Mouse (Mus musculus): ENCODE data around the gene Chpf2. TPM values are rescaled to one million over a fixed set of nuclear protein-coding genes. Genes with fewer than 3 reads are reported as not detected.

Gene Chpf2
- polyA plus RNA-seq, 2 experiments from 2014 or later, result 9.3 to 15.6 TPM

- ATAC-seq, result no peak
Measured at GRCm38 (mm10) chr5:24591796-24592470, 5.4 kb downstream of the Chpf2 start.

GRCm38 (mm10) chr5:24592471-24593160 is 6.1 kb downstream of the Chpf2 start:
- no peak for ATAC-seq

GRCm38 (mm10) chr5:24593230-24593629 is 6.7 kb downstream of the Chpf2 start:
- no peak for ATAC-seq

- no peak for ATAC-seq
Measured at GRCm38 (mm10) chr5:24593928-24594327, 7.4 kb downstream of the Chpf2 start.

- no peak for ATAC-seq
Measured at GRCm38 (mm10) chr5:24594346-24594745, 7.8 kb downstream of the Chpf2 start.

DNA sequence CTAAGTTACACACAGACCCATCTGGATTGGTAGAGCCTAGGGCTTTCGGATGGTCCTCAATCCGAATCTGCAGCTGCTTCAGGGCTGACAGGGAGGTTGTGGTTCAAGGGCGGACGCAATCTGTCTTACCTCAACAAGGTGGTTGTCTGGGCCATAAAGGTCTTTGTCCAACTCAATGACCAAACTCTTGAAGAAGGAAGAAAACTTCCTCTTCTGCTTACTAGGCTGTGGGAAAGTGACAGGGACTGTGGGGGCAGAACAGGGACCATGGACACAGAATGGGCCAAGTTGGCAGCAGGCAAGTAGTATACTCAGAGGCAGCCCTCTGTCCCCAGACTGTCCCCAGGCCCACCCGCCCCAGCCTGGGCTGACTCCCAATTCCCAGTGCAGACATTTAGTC is 8.7 kb downstream of the Chpf2 start:
- ATAC-seq, result no peak

GRCm38 (mm10) chr5:24595786-24596380 is 9.3 kb downstream of the Chpf2 start:
- no peak for ATAC-seq

DNA sequence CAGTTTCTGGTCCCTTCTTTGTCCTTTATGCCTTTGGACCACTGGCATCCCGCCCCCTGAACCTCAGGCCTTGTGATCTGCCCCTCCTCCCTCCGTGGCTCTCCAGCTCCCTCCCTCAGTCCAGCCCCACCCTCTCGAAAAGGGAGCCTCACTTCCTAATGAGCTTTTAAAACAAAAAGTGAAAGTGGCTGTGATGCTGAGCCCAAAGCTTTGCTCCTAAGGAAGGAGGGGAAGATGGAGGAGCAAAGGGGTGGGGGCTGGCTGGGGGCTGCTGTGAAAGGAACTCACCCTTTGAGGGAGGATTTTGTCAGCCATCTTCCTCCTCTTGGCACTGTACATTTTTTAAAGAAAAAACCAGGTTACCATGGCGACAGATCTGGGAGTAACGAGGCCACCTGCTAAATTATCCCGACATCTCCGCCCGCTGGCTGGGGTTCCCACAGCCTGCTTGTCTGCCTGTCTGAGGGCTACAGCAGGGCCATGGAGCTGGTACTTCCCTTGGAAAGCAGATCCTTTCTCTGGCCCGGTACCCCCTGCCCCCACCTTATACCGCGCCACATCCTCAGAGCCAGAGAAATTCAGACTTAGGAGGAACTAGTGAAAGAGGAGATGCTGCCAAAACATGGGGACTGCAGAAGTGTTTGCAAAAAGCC is 10.1 kb downstream of the Chpf2 start:
- ATAC-seq, result peak; percentile 64

DNA sequence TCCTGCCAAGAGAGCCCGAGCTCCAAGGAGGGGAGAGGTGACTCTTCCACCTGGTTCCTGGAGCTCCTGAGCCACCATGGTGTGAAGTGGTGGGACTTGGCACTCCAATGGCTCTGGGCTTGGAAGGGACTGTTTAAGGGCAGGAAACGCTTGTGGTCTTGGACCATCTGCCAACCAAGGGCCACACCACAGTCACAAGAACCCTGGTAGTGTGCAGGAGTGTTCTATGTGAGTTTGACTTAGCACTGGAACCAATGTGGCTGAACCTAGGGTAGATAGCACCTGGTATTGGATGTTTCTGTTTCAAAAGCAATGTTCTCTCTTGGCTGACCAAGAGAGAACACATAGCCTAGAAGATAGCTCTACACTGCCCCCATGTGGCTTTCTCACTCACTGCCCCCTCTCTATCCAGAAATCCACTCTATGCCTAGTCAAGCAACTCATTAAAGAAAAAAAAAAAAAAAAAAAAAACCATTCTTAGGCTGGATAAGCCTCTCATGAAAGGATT is 10.7 kb downstream of the Chpf2 start:
- ATAC-seq, result peak; percentile 78

GRCm38 (mm10) chr5:24597901-24598569 is 11.5 kb downstream of the Chpf2 start:
- no peak for ATAC-seq

- ATAC-seq, result no peak
Measured at GRCm38 (mm10) chr5:24598570-24599006, 12.0 kb downstream of the Chpf2 start.

GRCm38 (mm10) chr5:24599137-24599536 is 12.6 kb downstream of the Chpf2 start:
- no peak for ATAC-seq

GRCm38 (mm10) chr5:24600236-24600635 is 13.7 kb downstream of the Chpf2 start:
- no peak for ATAC-seq

DNA sequence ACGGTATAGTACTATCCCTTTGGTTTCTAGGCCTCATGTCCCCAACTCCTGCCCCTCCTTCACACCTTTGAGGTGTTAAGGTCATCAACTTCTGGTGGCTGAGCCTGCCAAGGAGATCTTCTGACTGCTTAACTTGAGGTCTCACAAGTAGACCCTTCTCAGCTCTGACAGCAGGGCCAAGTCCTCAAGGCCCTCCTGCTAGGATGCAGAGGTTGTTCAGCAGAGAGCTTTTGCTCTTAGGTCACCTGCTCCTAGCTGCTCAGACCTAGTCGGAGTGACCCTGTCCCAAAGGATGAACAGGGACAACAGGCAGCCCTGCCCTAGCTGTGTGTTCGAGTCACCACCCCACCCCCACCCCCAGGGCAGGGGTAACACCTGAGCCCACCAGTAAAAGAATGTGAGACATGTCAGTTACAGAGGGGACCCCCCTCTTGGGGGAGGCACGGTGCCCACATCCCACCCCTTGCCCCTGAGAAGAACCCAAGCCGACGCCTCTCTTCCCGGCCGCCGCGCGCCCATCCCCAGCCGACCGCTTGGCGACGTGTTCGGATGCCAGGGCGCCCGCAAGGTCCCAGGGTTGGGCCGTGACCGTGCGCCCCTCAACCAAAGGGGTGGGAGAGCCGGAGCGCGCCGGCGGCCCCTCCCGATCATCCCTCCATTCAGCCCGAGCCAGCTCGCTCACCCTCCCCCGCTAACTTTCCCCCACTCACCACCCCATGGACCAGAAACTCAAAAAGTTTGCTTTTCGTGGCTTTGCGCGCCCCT is 14.7 kb downstream of the Chpf2 start:
- ATAC-seq, result no peak

DNA sequence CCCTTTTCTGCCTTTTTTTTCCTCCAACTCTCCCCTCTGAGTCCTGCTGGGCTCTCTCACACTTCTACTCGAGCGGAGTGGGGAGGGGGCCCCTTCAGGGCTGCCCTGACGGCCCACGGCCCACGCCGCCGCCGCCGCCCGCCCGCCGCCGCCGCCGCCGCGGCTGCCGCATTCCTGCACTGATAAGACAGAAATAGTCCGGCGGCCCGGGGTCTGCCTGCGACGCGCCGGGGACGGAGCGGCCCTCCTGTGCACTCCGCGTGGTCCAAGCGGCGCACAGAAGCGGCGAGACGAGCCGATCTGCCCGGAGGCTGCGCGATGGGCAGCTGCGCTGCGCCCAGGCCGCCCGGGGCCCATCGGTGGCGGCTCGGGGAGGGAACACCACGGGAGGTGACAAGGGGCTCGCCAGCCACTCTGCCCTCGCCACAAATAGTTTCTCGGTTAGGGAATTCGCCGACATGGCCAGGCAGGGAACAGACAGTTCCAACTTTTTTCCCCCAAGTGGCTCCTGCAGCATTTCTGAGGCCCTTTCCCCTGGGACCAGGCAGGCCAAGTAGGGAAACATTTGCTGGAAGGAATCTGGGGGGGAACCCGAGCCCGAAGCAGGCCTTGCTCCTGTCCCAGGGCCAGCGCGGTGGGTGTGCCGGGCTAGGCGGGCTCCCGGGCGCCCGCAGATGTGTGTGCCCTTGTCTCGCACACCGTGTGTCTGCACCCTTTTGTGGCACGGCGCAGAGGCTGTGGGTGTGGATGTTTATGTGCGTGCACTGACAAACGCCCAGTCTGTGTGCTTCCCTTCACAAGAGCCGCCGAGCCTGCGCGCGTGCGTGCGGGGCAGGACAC is 15.6 kb downstream of the Chpf2 start:
- ATAC-seq, result peak; percentile 67

- ATAC-seq, result no peak
Measured at GRCm38 (mm10) chr5:24602751-24603343, 16.3 kb downstream of the Chpf2 start.

DNA sequence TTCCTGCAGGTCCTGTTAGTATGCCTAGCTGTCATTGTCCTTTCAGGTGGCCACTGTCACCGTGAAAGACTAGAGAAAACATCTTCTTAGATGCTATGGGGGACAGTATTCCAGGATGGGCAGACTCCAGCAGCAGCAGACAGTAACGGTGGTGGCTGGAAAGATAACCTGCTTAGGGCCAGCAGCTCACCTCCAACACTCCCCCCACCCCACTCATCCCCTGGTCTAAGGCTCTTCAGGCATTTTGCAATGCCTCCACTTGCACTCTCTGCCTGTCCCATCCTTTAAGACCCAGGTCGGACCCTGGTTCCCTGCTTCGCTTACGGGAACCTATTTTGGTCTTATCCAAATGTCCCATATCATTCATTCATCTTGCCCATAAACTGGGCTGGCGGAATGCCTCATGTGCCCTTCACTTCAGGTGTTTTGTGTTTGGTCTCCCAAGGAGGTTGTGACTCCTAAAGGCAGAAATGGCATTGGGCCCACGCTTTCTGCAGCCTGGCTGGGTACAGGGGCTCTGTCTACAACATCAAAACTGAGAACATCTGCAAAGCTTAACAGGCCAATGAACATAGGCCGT is 17.0 kb downstream of the Chpf2 start:
- ATAC-seq, result no peak

DNA sequence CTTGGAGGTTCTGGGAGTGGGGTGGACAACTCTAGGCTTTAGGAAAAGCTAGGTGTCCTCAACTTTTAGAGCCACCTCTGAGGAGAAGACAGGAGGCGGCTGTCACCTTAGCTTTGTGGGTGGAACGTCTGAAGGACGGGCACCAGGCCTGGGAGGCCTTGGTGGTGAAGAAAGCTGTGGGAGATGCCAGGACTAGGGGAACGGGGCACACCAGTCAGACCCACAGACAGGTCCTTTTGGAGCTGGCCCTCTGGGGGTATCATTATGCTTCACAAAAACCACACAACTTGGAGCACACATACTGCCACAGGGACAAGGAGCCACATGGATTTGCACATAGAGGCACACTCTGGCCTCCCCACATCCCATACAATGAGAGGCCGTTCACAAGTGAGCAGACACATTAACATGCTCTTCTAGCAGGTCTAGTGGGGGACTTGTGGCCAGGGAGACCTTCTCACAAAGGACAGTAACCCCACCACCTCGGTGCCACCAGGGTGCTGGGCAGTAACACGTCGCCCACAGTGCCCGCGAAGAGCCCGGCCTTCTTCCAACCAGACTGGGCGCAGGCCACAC is 17.6 kb downstream of the Chpf2 start:
- ATAC-seq, result no peak

DNA sequence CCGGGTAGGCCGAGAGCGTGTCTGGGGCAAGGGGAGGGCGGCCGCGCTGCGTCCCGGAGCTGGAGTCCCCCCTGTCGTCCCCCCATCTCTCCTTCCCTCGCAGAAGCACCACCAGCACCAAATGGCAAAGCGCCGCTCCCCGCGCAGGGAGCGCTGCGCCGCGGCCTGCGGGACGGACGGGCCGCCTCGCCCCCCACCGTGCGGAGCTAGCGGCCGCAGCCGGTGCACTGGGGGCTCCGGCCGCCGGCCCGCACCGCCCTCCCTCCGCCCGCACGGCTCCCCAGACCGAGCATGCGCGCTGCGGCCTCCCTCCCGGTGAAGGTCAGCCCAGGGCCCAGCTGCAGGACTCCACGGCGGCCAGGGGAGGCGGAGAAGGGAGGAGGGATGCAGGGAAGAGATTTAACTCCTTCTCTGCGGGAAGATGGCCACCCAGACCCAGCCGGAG is 18.1 kb downstream of the Chpf2 start:
- no peak for ATAC-seq
